Mouse (Mus musculus): ENCODE measurements at regions not wholly inside any gene's neighbourhood (a gene's known extent, or its start where the extent isn't known, plus 50 kb on each side); places are given as distances from the start of the nearest gene placed in this dataset.

DNA sequence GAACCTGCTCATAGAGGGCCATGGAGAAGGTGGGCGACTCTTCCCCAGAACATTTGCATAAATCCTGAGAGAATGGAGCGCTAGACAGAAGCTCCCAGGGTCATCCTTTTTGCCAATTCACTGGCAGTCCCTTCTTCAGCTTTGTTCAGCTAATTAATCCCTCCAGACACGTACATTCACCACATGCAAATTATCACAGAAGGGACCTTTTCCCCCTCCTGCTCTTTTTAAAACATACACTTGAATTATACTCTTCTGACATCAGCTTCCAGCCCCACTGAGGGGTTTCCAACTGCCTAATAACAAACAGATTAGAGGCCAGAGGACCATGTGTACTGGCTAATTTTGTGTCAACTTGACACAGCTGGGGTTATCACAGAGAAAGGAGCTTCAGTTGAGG, 497.2 kb downstream of the Bnc2 start:
- DNase-seq, result no peak

- no peak for DNase-seq
Observed at GRCm38 (mm10) chr4:84184436-84184835, 490.6 kb downstream of the Bnc2 start.

DNA sequence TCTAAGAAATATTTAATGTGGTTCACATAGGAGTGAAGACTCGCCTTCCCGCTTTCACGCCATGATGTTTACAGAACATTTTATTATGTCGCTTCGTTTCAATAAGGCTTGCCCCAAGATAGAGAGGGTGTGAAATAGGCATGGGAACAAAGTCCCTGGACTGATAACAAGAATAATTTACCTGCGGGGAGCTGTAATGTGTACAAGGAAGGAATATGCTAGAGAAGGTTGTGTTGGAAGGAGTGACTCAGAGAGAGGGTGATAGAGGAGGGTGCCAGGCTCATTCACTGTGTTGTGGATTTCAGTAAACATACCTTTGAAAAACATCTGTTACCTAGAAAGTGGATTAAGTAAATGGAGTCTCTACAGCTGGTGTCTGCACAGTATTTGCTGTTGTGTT, 490.2 kb downstream of the Bnc2 start:
- no peak for DNase-seq

GRCm38 (mm10) chr4:84189315-84189714, 485.8 kb downstream of the Bnc2 start:
- DNase-seq, result no peak

- DNase-seq, result no peak
Observed at GRCm38 (mm10) chr4:84191303-84191702, 483.8 kb downstream of the Bnc2 start.

DNA sequence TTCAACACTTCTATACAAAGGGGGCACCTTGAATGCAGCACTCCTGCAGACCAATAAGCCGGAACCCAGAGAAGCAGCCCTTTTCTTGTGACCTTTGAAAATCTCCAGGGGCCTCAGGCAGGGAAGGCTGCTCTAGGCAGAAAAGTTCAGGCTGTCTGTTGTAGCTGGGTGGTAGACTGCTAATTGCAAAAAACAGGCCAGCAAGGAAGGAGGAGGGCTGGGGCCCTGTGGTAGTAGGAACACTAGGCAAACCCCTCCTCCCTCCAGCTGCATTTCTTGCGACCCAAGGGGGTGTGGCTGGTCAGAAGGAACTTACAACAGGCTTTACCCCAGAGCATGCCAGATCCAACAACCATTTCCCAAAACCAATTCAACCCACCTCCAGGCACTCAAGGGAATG, 482.8 kb downstream of the Bnc2 start:
- DNase-seq, result no peak

- DNase-seq, result no peak
Observed at GRCm38 (mm10) chr4:84196732-84197131, 478.3 kb downstream of the Bnc2 start.

DNA sequence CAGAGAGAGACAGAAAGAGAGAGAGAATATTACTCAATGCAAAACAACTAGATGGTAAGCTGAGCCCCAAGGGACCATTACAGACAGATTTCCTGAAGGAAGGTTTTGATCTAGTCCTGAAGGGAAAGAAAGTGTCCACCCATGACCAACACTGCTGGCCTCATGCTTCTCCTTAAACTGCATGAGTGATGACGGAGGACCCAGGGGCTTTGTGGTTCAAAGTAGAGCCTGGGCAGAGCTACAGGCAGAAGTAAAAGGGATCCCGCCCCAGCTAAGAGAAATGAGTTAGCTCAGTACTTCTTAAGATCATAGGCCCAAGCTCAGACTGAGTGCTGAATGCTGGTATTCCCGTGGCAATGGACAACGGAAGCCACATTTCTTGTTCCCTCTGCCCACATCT, 476.9 kb downstream of the Bnc2 start:
- DNase-seq, result no peak

DNA sequence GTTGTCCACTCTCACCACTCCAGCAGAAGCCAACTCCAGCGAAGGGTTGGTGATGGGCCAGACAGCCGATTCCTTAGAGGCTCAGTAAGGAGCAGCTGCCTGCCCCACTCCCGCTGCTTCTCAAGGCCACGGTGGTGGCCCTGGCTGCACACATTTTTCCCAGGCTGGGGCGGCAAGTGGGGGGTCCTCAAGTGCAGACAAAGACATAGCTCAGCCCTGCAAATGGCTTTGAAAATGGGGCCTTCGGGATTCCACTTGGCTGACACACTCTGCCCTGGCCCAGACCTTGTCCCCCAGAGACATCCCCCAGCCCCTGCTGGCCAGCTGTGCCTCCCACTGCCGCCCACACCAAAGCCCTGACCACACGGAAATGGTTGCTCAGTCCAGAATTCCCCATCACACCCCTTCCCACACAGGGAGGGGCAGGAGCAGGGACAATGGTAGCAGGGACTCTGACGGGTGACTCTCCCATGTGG, 475.9 kb downstream of the Bnc2 start:
- DNase-seq, result no peak

- DNase-seq, result no peak
Observed at GRCm38 (mm10) chr4:84201001-84201400, 474.1 kb downstream of the Bnc2 start.

GRCm38 (mm10) chr4:84202231-84202630, 472.8 kb downstream of the Bnc2 start:
- DNase-seq, result no peak

- DNase-seq, result no peak
Observed at GRCm38 (mm10) chr4:84203680-84204079, 471.4 kb downstream of the Bnc2 start.

GRCm38 (mm10) chr4:84204777-84205176, 470.3 kb downstream of the Bnc2 start:
- peak; percentile 71 for DNase-seq

GRCm38 (mm10) chr4:84208175-84208574, 466.9 kb downstream of the Bnc2 start:
- no peak for DNase-seq

DNA sequence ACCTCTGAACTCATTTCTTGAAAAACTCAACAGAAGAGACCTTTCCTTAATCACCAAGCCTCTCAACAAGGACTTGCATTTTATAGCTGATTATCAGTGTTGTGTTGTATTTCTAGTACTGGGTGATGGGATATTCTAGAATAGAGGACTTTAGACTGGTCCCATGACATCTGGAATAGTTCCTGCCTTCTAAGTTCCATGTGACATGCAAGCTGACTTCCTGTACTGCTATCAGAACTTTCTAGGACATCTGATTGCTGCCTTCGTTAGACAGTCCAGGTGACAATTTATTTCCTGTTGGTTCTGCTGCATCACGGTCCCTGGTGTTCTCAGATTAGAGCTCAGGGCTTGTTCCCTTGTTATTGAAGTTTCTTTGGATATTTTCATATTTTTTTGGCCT, 465.5 kb downstream of the Bnc2 start:
- no peak for DNase-seq

- no peak for DNase-seq
Observed at GRCm38 (mm10) chr4:84211311-84211875, 463.7 kb downstream of the Bnc2 start.

DNA sequence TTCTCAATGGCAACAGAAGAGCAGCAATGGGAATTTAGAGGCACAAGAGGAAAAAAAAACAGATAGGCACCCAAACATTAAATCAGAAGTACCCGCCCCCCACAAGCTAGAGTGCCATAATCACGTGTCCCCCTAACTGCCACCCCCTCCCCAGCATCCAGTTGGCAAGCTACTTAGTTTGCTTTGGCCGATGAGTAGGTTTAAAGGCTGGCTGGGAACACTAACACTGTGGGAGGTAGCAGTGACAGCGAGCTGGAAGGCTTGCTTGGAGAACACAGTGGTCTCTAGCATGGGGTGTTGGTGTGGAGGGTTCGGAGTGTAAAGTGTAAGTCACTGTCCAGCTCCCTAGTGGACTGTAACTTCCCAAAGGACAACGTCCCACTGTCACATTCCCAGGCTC, 463.1 kb downstream of the Bnc2 start:
- no peak for DNase-seq

- DNase-seq, result no peak
Observed at GRCm38 (mm10) chr4:84214523-84214922, 460.6 kb downstream of the Bnc2 start.

DNA sequence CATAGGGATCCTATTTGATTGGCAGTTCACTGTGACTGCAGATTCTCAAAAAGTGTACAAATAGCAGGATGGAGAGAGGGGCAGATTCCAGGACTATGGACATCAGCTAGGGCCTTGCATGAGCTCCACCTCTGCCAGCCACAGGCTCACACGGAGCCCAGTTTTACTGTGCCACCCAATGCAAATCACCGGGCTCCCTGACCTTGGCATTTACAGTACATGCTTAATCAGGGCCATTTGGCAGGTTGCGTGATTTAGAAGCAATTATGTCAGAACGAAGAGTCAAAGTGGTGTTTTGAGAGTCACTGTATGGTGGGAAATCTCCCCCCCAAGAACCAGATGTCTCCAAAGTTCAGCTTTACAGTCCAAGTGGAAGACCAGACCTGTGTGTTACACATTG, 456.1 kb downstream of the Bnc2 start:
- DNase-seq, result no peak

DNA sequence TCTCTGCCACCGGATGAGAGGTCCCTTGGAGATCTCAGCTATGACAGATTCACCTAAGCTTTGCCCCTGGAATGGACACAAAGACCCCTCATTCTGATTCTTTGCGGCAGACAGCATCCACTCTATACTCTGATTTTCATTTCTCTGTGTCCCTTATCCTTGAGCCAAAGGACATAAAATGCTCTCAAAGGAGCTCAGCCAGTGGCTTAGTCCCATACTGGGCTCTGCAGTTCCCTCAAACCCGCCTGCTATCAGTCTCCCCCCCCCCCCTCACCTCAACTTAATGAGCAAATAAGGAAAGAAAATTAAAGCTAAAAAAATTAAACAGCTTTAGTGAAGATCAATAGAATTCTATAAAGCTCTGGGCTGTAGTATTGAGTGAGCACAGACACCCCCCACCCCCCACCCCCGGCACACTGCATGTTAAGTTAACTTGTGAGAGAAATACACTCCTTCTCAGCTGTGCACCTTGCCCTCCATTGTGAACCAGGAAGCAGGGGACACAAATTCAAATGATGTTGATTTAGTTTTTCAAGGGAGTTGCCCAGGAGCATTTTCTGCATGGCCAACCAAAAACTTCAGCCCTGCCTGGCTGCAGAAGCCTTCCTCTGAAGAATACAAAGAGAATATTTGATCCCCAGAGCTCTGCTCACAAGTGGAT, 452.9 kb downstream of the Bnc2 start:
- no peak for DNase-seq

GRCm38 (mm10) chr4:84222805-84223335, 452.2 kb downstream of the Bnc2 start:
- no peak for DNase-seq

- no peak for DNase-seq
Observed at GRCm38 (mm10) chr4:84224556-84224955, 450.5 kb downstream of the Bnc2 start.

All from kidney, adult 11 months (tissue).